Mouse (Mus musculus) CH12.LX (cell line): ENCODE measurements around the gene Taf1c.

ENCODE experiments used
- CTCF ChIP-seq, 2 experiments: IDR thresholded peaks in 1 of 2; conservative IDR thresholded peaks in 1 of 2; 2 replicates each; pipeline ENCODE4 v1.5.1; 2011 to 2012; ENCODE audit warnings: low read depth in 2 of 2, low read length in 2 of 2, improper control_type of control experiment in 1 of 2, inconsistent platforms in 1 of 2, mild to moderate bottlenecking in 1 of 2, moderate library complexity in 1 of 2
- HCFC1 ChIP-seq: IDR thresholded peaks from 2 replicates; pipeline ENCODE4 v1.6.1; 2012; ENCODE audit warnings: low read depth, mild to moderate bottlenecking, inconsistent platforms, low read length, improper control_type of control experiment
- JUN ChIP-seq: IDR thresholded peaks from 2 replicates; pipeline ENCODE4 v1.6.1; 2011; ENCODE audit warnings: low read depth, mild to moderate bottlenecking, low read length, improper control_type of control experiment, moderate library complexity; ENCODE audit not compliant: insufficient read depth
- JUND ChIP-seq: conservative IDR thresholded peaks from 2 replicates; pipeline ENCODE4 v1.6.1; 2011; ENCODE audit warnings: low read depth, low read length, improper control_type of control experiment
- MAX ChIP-seq: IDR thresholded peaks from 2 replicates; pipeline ENCODE4 v1.6.1; 2011; ENCODE audit warnings: low read length, improper control_type of control experiment
- MEF2A ChIP-seq: IDR thresholded peaks from 2 replicates; pipeline ENCODE4 v1.6.1; 2014; ENCODE audit warnings: low read depth, mild to moderate bottlenecking, inconsistent platforms, low read length, improper control_type of control experiment, borderline replicate concordance
- MXI1 ChIP-seq: IDR thresholded peaks from 2 replicates; pipeline ENCODE4 v1.6.1; 2011; ENCODE audit warnings: mild to moderate bottlenecking, low read depth, low read length, improper control_type of control experiment
- NELFE ChIP-seq: IDR thresholded peaks from 2 replicates; pipeline ENCODE4 v1.6.1; 2011; ENCODE audit warnings: low read depth, low read length, improper control_type of control experiment
- PAX5 ChIP-seq: IDR thresholded peaks from 2 replicates; pipeline ENCODE4 v1.6.1; 2012; ENCODE audit warnings: low read length, inconsistent platforms, mixed read lengths
- POLR2A ChIP-seq: IDR thresholded peaks from 2 replicates; pipeline ENCODE4 v1.6.1; 2011; ENCODE audit warnings: low read depth, mild to moderate bottlenecking, improper control_type of control experiment, low read length
- ZNF384 ChIP-seq: IDR thresholded peaks from 2 replicates; pipeline ENCODE4 v1.6.1; 2012; ENCODE audit warnings: low read depth, low read length, improper control_type of control experiment, inconsistent platforms

- no peak for TF ChIP-seq CTCF (conservative IDR thresholded peaks at IDR 0.05 in 1 of 2, IDR thresholded peaks at IDR 0.05 in 1 of 2; ENCODE audit: low read depth in 2 of 2, low read length in 2 of 2)
- TF ChIP-seq MXI1: no peak
- no peak for TF ChIP-seq POLR2A
- TF ChIP-seq NELFE: no peak
- no peak for TF ChIP-seq HCFC1
- no peak for TF ChIP-seq ZNF384
- no peak for TF ChIP-seq MAX
- no peak for TF ChIP-seq MEF2A
- TF ChIP-seq JUND: no peak
- TF ChIP-seq PAX5: no peak
- TF ChIP-seq JUN: no peak
Observed at GRCm38 (mm10) chr8:119651324-119651723, 46.3 kb upstream of the Taf1c start.
